Mouse (Mus musculus): Measurements from ENCODE around the gene Neurog1. TPM values are rescaled to one million over a fixed set of nuclear protein-coding genes. Genes with fewer than 3 reads are reported as not detected.

Gene Neurog1
- polyA plus RNA-seq, 1 experiment from 2014 or later = 5.1 TPM

DNA sequence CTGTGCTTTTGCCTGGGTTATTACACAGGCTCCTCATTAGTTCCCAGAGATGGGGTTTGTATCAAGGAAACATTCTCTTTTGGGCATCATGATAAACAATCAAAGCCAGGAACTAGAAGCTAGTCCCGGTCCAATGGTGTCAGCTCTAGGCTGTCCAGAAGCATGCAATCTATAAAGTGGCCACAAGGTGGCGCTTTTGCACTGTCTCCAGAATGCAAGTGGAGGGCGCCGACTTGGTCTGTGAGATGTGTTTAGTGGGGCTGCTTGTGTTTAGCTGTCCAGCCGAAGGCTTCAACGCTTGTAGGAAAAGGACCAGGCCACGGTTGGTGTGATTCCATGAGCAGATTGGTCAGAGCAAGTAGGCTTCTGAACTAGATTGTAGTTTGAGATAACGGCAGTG is 27.5 kb upstream of the Neurog1 start:
- Histone ChIP-seq H3K27ac (no peak overlapping the region), H3K27me3 (no peaks in the 10 kb centered on the region), H3K4me1 (no peaks in the 10 kb centered on the region), H3K4me3 (no peak overlapping the region), H3K36me3 (no peaks in the 10 kb centered on the region), H3K4me2 (replicated peaks) (no peak overlapping the region), H3K9me3 (no peaks in the 10 kb centered on the region), H3K9ac (no peak overlapping the region)
- 18% methylated on average over 8 of the region's 8 CpGs for WGBS
- ATAC-seq (ENCODE audit: insufficient number of reproducible peaks, insufficient read depth, low FRiP score, low TSS enrichment) = peak; percentile 79

DNA sequence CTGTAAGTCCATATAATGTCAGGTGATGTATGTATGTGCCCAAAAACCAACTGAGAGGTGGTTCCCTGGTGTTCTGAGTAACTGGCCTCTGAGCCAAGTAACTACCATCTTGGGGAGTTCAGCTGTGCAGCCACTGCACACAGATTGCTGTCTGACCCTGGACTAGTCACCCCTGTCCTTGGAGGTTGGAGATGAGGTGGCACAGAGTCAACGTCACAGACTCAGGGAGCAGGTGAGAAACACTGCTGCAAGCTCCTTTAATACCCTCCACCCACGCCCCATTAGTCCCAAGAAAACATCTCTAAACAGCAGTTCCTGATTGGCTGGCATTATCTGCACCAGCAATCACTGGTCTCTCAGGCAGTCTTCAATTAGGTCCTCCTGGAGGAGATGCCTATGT is 23.2 kb upstream of the Neurog1 start:
- no peaks in the 10 kb centered on the region for H3K36me3 ChIP-seq
- no peak overlapping the region for H3K4me2 ChIP-seq (replicated peaks)
- H3K27me3 ChIP-seq = no peaks in the 10 kb centered on the region
- H3K9ac ChIP-seq = no peak overlapping the region
- H3K27ac ChIP-seq = no peak overlapping the region
- H3K9me3 ChIP-seq = peaks cover 14% of the 10 kb centered on the region
- ATAC-seq (ENCODE audit: insufficient number of reproducible peaks, insufficient read depth, low FRiP score, low TSS enrichment) = no peak
- no peaks in the 10 kb centered on the region for H3K4me1 ChIP-seq
- no peak overlapping the region for H3K4me3 ChIP-seq
- WGBS = 50% methylated on average over 2 of the region's 2 CpGs

DNA sequence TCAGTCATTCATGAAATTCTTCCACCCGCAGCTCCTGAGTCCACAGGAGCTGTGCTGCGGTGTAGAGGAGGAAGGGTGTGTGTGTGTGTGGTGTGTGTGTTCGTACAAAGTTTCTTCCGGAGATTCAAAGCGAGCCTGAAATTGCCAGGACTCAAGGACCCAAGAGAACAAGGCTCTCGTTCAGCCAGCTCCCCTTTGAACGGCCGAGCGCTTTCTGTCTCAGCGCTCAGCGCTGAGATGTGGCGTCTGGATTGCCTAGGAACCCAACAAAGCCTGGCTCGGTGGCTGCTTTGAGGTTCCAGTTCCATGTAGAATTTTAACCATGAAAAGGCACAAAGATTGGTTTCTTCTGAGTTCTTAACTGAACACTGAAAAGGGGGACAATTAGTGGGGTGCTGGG is 18.2 kb upstream of the Neurog1 start:
- Histone ChIP-seq H3K4me2 (replicated peaks) (no peak overlapping the region), H3K4me3 (no peak overlapping the region), H3K9ac (no peak overlapping the region), H3K27me3 (peaks cover 9% of the 10 kb centered on the region; the same call in 1 of the 2 replicates), H3K36me3 (no peaks in the 10 kb centered on the region), H3K27ac (no peak overlapping the region), H3K4me1 (no peaks in the 10 kb centered on the region), H3K9me3 (peaks cover 14% of the 10 kb centered on the region)
- no peak for ATAC-seq (ENCODE audit: insufficient number of reproducible peaks, insufficient read depth, low FRiP score, low TSS enrichment)
- 50% methylated on average over 13 of the region's 13 CpGs for WGBS

DNA sequence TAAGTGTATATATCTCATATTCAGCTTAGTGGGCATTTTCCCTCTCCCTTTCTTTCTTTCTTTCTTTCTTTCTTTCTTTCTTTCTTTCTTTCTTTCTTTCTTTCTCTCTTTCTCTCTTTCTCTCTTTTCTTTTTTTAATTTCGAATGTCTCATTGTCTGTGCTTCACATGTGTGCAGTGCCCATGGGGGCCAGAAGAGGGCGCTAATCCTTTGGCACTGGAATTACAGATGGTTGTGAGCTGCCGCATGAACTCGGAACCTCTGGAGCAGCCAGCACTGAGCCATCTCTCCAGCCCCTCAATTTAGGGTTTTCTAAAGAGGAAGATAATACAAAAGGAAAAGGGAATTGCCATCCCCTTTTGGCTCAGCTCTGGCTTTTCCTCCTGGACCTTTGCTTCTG is 15.4 kb upstream of the Neurog1 start:
- Histone ChIP-seq H3K4me3 (no peak overlapping the region), H3K9me3 (peaks cover 10% of the 10 kb centered on the region), H3K27ac (no peak overlapping the region), H3K4me1 (no peaks in the 10 kb centered on the region), H3K27me3 (peaks cover 27% of the 10 kb centered on the region), H3K9ac (no peak overlapping the region), H3K4me2 (replicated peaks) (no peak overlapping the region), H3K36me3 (no peaks in the 10 kb centered on the region)
- no peak for ATAC-seq (ENCODE audit: insufficient number of reproducible peaks, insufficient read depth, low FRiP score, low TSS enrichment)
- 78% methylated on average over 4 of the region's 4 CpGs for WGBS

DNA sequence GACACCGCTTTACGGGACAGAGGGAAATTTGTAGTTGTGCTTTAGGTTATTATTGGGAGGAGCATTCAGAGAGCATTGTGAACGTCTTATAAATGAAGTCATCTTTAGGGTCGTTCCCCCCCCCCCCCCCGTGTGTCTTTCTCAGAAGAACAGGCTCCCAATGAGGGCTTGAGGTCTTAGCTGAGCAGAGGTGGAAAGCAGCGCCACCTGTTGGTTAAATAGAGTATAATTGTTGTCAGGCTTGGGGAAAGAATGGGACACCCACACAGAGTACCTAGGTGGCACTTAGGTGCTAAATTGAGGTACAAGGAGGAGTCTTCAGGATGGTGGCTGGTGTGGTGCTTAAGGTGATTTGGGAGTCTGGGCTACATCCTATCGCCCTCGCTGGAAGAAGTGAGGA is 14.5 kb upstream of the Neurog1 start:
- no peaks in the 10 kb centered on the region for H3K36me3 ChIP-seq
- H3K9ac ChIP-seq = no peak overlapping the region
- H3K4me3 ChIP-seq = no peak overlapping the region
- H3K4me1 ChIP-seq = no peaks in the 10 kb centered on the region
- ATAC-seq (ENCODE audit: insufficient number of reproducible peaks, insufficient read depth, low FRiP score, low TSS enrichment) = no peak
- no peak overlapping the region for H3K27ac ChIP-seq
- no peak overlapping the region for H3K4me2 ChIP-seq (replicated peaks)
- 40% methylated on average over 8 of the region's 8 CpGs for WGBS
- H3K27me3 ChIP-seq = peaks cover 36% of the 10 kb centered on the region
- peaks cover 5% of the 10 kb centered on the region; the same call in 1 of the 2 replicates for H3K9me3 ChIP-seq

DNA sequence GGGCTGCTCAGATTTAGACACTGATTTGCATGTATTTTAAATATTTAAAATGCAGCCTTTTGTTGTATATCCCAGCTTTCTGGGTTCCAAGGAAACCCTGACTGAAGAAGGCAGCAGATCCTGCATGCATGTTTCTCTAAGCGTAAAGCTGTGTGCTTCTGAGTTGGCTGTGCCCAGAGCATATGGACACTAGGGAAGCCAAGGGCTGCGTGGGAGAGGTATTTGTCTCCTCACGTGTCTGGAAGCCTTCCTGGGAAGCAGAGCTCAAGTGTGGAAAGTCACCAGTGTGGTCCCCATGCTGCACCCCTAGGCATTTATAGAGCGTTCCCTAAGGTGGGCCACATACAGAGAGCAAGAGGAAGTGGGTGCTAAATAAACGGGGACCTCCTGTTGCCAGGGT is 13.7 kb upstream of the Neurog1 start:
- ATAC-seq (ENCODE audit: insufficient number of reproducible peaks, insufficient read depth, low FRiP score, low TSS enrichment) = no peak
- H3K36me3 ChIP-seq = no peaks in the 10 kb centered on the region
- 66% methylated on average over 5 of the region's 5 CpGs for WGBS
- no peak overlapping the region for H3K4me2 ChIP-seq (replicated peaks)
- no peaks in the 10 kb centered on the region for H3K4me1 ChIP-seq
- H3K27ac ChIP-seq = no peak overlapping the region
- no peak overlapping the region for H3K4me3 ChIP-seq
- H3K9ac ChIP-seq = no peak overlapping the region
- H3K9me3 ChIP-seq = no peaks in the 10 kb centered on the region
- H3K27me3 ChIP-seq = peaks cover 44% of the 10 kb centered on the region

DNA sequence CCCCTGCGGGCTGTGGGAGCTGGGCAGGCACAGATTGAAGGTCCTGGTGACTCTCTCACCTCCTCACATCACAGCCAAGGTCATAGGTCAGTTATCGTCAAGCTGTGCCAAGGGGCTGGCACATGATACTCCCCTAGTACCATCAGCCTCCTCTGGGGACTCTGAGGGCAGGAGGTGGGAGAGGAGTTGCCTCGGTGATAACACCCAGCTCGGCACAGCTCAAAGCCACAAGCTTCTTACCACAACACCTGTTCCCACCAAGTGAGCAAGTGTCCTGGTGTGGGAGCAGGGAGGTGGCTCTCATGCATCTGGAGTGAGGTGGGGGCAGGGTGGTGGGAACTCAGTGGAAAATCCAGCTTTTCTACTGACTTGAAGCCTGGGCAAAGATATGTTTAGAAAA is 10.3 kb upstream of the Neurog1 start:
- Histone ChIP-seq H3K27ac (no peak overlapping the region), H3K4me1 (peaks cover 8% of the 10 kb centered on the region; the same call in 1 of the 2 replicates), H3K36me3 (no peaks in the 10 kb centered on the region), H3K4me2 (replicated peaks) (no peak overlapping the region), H3K4me3 (no peak overlapping the region), H3K9ac (no peak overlapping the region), H3K27me3 (peaks cover 74% of the 10 kb centered on the region), H3K9me3 (no peaks in the 10 kb centered on the region)
- ATAC-seq (ENCODE audit: insufficient number of reproducible peaks, insufficient read depth, low FRiP score, low TSS enrichment) = no peak
- WGBS = 35% methylated on average over 4 of the region's 4 CpGs

DNA sequence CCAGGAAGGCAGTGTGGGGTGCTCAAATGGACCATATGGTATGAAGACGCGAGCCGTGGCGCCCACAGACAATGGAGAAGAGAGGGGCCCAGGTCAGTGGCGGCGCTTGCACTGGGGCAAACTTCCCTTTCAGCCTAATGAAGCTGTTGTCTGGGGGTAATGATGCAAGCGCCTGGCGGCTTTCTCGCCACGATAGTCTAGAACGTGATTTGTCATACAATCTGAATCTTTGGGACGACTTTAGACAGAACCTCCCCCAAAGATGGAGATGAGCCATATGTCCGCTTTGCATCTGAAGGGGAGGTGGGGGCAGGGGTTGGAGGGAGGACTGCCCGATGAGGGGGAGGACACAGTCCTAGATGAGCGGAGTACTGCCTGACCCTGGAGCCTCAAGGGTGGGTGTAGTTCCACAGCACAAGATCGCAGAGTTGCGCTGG is 8.4 kb upstream of the Neurog1 start:
- 0 out of 2 replicates have a peak, but pooled peaks have one; percentile 18 for ATAC-seq (ENCODE audit: insufficient number of reproducible peaks, insufficient read depth, low FRiP score, low TSS enrichment)
- Histone ChIP-seq H3K9ac (no peak overlapping the region), H3K4me3 (no peak overlapping the region)

DNA sequence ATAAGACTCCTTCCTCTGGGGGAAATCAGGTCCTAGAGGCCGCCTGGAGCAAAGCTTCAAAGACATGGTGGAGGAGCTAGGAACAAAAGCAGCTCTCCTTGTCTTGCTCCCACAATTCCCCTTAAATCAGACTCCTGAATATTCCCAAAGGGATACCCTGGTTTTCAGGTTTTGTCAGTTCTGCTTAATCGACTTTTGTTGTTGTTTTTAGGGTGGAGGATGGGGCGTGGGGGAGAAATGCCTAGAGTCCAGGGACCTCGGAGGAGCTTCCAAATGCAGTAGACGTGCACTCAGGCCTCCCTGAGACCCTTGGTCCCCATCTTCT is 7.9 kb upstream of the Neurog1 start:
- Histone ChIP-seq H3K4me2 (replicated peaks) (no peak overlapping the region), H3K9me3 (no peaks in the 10 kb centered on the region), H3K36me3 (no peaks in the 10 kb centered on the region), H3K9ac (no peak overlapping the region), H3K4me3 (no peak overlapping the region), H3K4me1 (peaks cover 8% of the 10 kb centered on the region; the same call in 1 of the 2 replicates), H3K27me3 (peaks cover 87% of the 10 kb centered on the region), H3K27ac (no peak overlapping the region)
- WGBS = 2% methylated on average over 5 of the region's 5 CpGs
- ATAC-seq (ENCODE audit: insufficient number of reproducible peaks, insufficient read depth, low FRiP score, low TSS enrichment) = no peak

More for the DNA sequence above, 8.4 kb upstream of the Neurog1 start:
- peaks cover 87% of the 10 kb centered on the region for H3K27me3 ChIP-seq
- no peak overlapping the region for H3K27ac ChIP-seq
- H3K36me3 ChIP-seq = no peaks in the 10 kb centered on the region
- H3K9me3 ChIP-seq = no peaks in the 10 kb centered on the region
- H3K4me1 ChIP-seq = peaks cover 8% of the 10 kb centered on the region; the same call in 1 of the 2 replicates
- WGBS = 2% methylated on average over 17 of the region's 17 CpGs
- H3K4me2 ChIP-seq (replicated peaks) = no peak overlapping the region

DNA sequence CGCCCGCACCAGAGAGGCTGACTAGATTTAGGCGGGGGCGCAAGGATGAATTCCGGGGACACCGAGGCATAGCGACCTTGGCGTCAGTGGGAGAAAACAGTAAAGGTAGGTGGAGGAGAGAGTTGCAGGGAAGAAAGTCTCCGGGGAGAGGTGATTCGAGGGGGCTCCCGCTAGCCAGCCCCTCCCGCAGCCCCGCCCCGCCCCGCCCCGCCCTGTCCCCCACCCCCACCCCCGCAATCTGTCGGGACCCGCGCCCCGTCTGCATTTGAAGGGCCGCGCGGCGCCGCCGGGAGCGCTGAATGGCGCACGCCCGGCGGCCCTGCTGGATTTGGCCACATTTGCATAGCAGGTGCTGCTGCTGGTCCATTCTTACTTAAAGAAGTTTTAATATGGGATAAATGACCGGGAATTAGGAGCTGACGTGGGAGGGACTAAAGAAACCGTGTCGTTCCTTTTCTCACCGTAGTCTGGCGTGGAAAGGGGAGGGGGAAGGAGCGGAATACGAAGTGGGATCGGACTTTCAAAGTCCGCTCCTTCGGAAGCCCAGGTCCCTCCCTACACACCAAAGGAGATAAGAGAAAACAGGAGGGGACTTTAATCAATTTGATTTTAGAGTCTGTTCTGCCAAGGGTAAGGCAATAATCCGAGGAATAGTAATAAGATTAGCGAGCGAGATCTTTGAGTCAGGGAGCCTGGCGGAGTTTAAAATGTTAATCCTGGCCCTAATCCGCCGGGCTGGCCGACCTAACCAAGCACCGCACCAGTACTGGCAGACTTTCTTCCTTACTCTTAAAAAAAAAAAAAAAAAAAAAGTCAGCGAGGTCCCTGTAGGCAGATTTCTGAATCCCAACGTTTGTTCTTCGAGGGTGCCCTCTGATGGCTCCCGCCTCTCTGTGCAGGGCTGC is 7.3 kb upstream of the Neurog1 start:
- no peak for ATAC-seq (ENCODE audit: insufficient number of reproducible peaks, insufficient read depth, low FRiP score, low TSS enrichment)
- Histone ChIP-seq H3K4me1 (peaks cover 8% of the 10 kb centered on the region; the same call in 1 of the 2 replicates), H3K4me2 (replicated peaks) (peak overlapping the region; percentile 46), H3K9me3 (no peaks in the 10 kb centered on the region), H3K27me3 (peaks cover 91% of the 10 kb centered on the region), H3K36me3 (no peaks in the 10 kb centered on the region), H3K9ac (no peak overlapping the region), H3K4me3 (peak overlapping the region; percentile 29), H3K27ac (no peak overlapping the region)
- WGBS = 1% methylated on average over 50 of the region's 55 CpGs

DNA sequence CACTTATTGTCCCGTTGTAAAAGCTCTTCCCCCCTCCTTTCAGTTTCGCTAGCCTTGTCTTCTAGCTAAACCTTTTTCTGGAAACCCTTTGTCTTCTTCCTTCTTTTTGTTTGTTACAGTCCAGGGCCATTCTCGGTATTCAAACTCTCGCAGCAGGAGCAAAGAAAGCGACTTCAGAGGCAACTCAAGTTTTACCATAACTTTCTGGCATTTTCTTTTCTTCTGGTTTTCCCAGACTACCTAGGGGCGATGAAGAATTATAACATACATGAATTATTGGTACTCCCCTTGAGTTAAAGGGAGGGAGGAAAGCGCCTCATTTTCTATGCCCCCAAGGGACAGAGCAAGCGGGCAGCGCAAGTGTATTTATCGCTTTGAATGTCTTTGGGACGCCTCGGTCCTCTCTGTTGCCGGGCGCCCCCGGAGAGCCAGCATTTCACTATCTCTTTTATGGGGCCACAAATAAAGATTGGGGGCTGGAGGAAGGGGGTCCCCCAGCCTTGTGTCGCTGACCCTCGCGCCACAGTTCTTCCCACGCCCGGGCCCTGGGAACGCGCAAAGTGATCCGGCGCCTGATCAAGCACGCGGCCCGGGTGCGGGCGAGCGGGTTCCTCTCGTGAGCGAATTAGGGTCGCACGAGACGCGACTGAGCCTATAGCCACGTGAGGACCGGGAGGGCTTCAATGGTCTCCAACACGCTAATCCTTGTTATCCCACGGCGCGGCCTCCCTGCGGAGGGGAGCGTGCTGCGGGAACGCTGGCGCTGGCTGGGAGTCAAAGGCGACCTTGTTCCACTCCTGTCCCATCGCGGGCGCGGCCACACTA is 6.4 kb upstream of the Neurog1 start:
- Histone ChIP-seq H3K9me3 (no peaks in the 10 kb centered on the region), H3K36me3 (no peaks in the 10 kb centered on the region), H3K4me2 (replicated peaks) (peak overlapping the region; percentile 46), H3K9ac (no peak overlapping the region), H3K27me3 (peaks cover 94% of the 10 kb centered on the region), H3K27ac (no peak overlapping the region), H3K4me3 (peak overlapping the region; percentile 29), H3K4me1 (peaks cover 8% of the 10 kb centered on the region; the same call in 1 of the 2 replicates)
- under 1% methylated on average over 52 of the region's 52 CpGs for WGBS
- ATAC-seq (ENCODE audit: insufficient number of reproducible peaks, insufficient read depth, low FRiP score, low TSS enrichment) = no peak
